Mouse (Mus musculus): Measurements from ENCODE around the gene Rab4a.

The Rab4a gene

GRCm38 (mm10) chr8:123787254-123787897 is 18.4 kb upstream of the Rab4a start:
- in situ Hi-C loops (cut with MboI, MseI): no loop called here

- in situ Hi-C loops (cut with MboI, MseI): no loop called here
Measured at GRCm38 (mm10) chr8:123788416-123789170, 17.2 kb upstream of the Rab4a start.

GRCm38 (mm10) chr8:123789461-123789860 is 16.3 kb upstream of the Rab4a start:
- in situ Hi-C loops (cut with MboI, MseI): no loop called here

- in situ Hi-C loops (cut with MboI, MseI): loop anchor here in 1 of 2 experiments (10.0 kb wide), 1 partner anchor 65 kb away; no protein-coding TSS in a partner anchor
Measured at GRCm38 (mm10) chr8:123789970-123790369, 15.8 kb upstream of the Rab4a start.

- in situ Hi-C loops (cut with MboI, MseI): loop anchor here in 1 of 2 experiments (10.0 kb wide), 1 partner anchor 64 kb away; no protein-coding TSS in a partner anchor
Measured at GRCm38 (mm10) chr8:123791101-123791844, 14.5 kb upstream of the Rab4a start.

GRCm38 (mm10) chr8:123791845-123792225 is 13.9 kb upstream of the Rab4a start:
- in situ Hi-C loops (cut with MboI, MseI): loop anchor here in 1 of 2 experiments (10.0 kb wide), 1 partner anchor 63 kb away; no protein-coding TSS in a partner anchor

GRCm38 (mm10) chr8:123793900-123794299 is 11.9 kb upstream of the Rab4a start:
- in situ Hi-C loops (cut with MboI, MseI): loop anchor here in 1 of 2 experiments (10.0 kb wide), 1 partner anchor 61 kb away; no protein-coding TSS in a partner anchor

GRCm38 (mm10) chr8:123794766-123795165 is 11.0 kb upstream of the Rab4a start:
- in situ Hi-C loops (cut with MboI, MseI): loop anchor here in 1 of 2 experiments (10.0 kb wide), 1 partner anchor 60 kb away; no protein-coding TSS in a partner anchor

GRCm38 (mm10) chr8:123796758-123797157 is 9.0 kb upstream of the Rab4a start:
- in situ Hi-C loops (cut with MboI, MseI): loop anchor here in 1 of 2 experiments (10.0 kb wide), 1 partner anchor 58 kb away; no protein-coding TSS in a partner anchor

- in situ Hi-C loops (cut with MboI, MseI): loop anchor here in 1 of 2 experiments (10.0 kb wide), 1 partner anchor 57 kb away; no protein-coding TSS in a partner anchor
Measured at GRCm38 (mm10) chr8:123797928-123798327, 7.9 kb upstream of the Rab4a start.

GRCm38 (mm10) chr8:123799434-123799833 is 6.4 kb upstream of the Rab4a start:
- in situ Hi-C loops (cut with MboI, MseI): loop anchor here in 1 of 2 experiments (10.0 kb wide), 1 partner anchor 55 kb away; no protein-coding TSS in a partner anchor

- in situ Hi-C loops (cut with MboI, MseI): loop anchor here in 1 of 2 experiments (10.0 kb wide), 1 partner anchor 55 kb away; no protein-coding TSS in a partner anchor
Measured at GRCm38 (mm10) chr8:123799885-123800284, 5.9 kb upstream of the Rab4a start.

GRCm38 (mm10) chr8:123800867-123801266 is 4.9 kb upstream of the Rab4a start:
- in situ Hi-C loops (cut with MboI, MseI): no loop called here

- in situ Hi-C loops (cut with MboI, MseI): no loop called here
Measured at GRCm38 (mm10) chr8:123801538-123801937, 4.2 kb upstream of the Rab4a start.

GRCm38 (mm10) chr8:123803639-123804038 is 2.1 kb upstream of the Rab4a start:
- in situ Hi-C loops (cut with MboI, MseI): no loop called here

GRCm38 (mm10) chr8:123804586-123804985 is 1.2 kb upstream of the Rab4a start:
- in situ Hi-C loops (cut with MboI, MseI): no loop called here

GRCm38 (mm10) chr8:123805209-123805717 is 522 bp upstream of the Rab4a start:
- in situ Hi-C loops (cut with MboI, MseI): no loop called here

- in situ Hi-C loops (cut with MboI, MseI): no loop called here
Measured at GRCm38 (mm10) chr8:123806374-123806935, 670 bp downstream of the Rab4a start.

- in situ Hi-C loops (cut with MboI, MseI): no loop called here
Measured at GRCm38 (mm10) chr8:123807024-123807431, 1.2 kb downstream of the Rab4a start.

GRCm38 (mm10) chr8:123807852-123808573 is 2.2 kb downstream of the Rab4a start:
- in situ Hi-C loops (cut with MboI, MseI): no loop called here

Measured in T-helper 17 cell (primary cell).